Mouse (Mus musculus) cerebellum, adult 11 months (tissue): Measurements from ENCODE around the gene Lysmd2.
"Not testable (repeated sequence)": the region's sequence is repeated elsewhere in the genome, so short reads cannot be mapped to it uniquely, and the experiment has no call there.

Source experiments
- DNase-seq: peaks from one replicate; pipeline ENCODE4 v3.0.0; 2022

Gene Lysmd2

DNA sequence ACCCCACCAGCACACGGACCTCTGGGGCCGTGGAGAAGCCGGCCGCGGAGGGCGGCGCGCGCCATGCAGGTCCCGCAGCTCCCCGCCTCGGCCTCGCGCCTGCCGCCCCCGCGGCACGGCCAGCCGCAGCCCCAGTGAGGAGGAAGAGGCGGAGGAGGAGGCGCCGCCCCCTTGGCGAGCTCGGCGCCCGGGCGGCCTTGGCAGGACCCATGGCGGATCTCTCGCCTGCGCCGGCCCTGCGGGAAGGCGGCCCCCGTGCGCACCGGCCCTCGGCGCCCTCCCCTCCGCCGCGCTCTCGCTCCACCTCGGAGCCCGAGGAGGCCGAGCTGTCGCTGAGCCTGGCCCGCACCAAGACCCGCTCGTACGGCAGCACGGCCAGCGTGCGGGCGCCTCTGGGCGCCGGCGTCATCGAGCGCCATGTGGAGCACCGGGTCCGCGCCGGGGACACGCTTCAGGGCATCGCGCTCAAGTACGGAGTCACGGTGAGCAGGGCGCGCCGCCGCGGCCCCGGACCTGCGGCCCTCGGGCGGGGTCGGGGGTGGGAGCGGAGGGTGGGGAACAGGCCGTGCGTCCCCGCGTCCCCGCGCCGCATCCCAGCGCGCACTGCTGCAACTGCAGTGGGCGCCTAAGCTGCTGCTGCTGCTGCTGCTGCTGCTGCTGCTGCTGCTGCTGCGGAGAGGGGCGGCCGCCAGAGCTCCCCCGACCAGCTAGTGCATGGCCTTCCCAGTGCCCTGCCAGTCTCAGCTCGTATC is at the start of gene Lysmd2:
Lysmd2 (plus strand) TSS at position 186 of the 752 bp plus-strand sequence.
- peak; percentile 81 for DNase-seq

DNA sequence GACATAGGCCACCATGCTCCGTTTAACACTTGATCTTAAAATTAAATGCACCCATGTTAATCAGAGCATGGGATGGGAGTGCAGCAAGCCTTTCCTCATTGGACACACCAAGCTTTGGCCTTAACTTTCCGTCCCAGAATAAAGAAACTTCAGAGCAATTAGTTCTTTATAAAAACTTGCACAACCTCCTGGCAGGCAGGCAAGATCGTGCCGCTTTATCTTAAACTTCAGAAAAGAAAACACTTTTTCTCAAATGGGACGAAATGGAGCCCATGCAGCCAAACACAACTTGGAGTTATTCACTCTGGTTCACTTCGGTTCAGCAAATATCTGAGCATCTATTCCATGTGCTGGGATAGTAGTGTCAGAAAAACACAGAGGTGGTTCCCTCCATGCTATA is 46.2 kb upstream of the Lysmd2 start:
- no peak for DNase-seq

DNA sequence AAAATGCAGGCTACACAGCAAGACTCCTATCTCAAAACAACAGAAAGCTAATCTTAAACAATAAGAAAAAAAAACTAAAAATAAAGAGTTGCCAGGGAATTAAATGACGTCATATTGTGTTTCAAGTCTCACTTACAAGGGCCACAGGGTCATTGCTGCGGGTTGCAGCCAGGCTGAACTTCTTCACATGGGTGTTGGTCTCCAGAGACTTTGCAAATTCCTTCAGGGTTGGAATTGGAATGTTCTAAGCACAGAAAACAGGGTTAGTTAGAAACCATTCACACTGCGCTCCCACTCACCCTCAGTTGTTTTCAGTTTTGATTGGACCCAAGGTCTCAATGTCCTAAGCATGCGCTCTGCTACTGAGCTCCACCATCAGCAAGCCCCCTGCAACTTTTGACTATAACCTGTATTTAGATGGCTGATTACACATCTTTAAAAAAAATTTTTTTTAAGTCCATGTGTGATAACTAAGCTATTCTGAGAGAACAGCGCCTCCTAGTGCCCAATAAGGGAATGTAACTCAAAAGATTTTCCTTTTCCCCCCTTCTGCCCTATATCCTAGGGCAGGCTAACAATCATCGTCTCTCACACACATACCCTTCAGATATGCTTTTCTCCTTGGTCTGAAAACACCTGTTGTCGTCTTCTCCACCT is 43.7 kb upstream of the Lysmd2 start:
- no peak for DNase-seq

GRCm38 (mm10) chr9:75589850-75590790 is 35.4 kb upstream of the Lysmd2 start:
- DNase-seq = no peak

DNA sequence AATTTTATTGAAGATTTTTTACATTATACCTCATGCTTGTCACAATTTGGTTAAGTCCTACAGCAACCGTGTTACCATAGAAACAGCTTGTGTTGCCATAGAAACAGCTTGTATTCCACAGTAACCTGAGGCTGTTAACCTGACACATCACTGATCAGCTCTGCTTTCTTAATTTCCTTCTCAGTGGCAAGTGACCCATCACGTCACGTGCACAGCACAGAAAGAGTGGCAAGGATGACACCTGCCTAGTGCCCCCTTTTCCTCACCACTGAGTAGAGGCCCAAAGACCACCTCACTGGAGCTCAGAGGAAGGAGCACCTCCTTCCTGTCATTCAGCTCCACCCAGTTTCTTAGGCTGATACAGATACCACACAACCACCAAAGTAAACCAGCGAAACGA is 32.1 kb upstream of the Lysmd2 start:
- DNase-seq = no peak

GRCm38 (mm10) chr9:75597036-75597435 is 28.5 kb upstream of the Lysmd2 start:
- peak; percentile 26 for DNase-seq

- DNase-seq = no peak
Observed at GRCm38 (mm10) chr9:75597596-75597995, 27.9 kb upstream of the Lysmd2 start.

DNA sequence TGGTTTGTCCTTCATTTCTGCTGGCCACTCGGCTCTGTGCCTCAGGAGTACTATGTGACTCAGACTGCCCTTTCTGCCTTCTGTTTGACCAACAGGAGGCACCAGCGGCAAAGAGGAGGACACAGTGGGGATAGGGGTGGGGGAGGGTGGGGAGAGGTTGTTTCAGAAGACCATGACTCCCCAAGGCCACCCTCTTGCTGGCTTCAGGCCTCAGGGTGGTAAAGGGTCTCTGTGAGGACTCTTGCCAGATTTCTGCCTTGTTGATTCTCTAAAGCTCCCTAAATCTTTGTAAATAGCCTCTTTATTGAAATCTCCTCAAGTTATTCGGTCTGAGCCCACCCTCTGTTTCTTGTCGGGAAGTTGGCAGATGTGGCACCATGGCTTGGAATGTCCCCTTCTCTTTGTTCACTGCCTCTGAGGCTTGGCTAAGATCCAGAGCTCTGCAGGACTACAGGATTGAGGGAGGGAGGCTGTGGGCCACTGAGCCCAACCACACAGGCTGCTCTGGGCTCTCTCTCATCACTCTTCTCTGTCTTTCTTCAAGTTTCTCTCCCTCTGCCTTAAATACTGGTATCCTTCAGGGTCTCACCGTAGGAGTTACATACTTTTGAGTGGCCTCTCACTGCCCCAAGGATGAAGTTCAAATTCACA is 26.2 kb upstream of the Lysmd2 start:
- DNase-seq = peak; percentile 46

- DNase-seq = peak; percentile 36
Observed at GRCm38 (mm10) chr9:75600166-75600934, 25.2 kb upstream of the Lysmd2 start.

GRCm38 (mm10) chr9:75601510-75601909 is 24.0 kb upstream of the Lysmd2 start:
- no peak for DNase-seq

GRCm38 (mm10) chr9:75607496-75607895 is 18.0 kb upstream of the Lysmd2 start:
- no peak for DNase-seq

DNA sequence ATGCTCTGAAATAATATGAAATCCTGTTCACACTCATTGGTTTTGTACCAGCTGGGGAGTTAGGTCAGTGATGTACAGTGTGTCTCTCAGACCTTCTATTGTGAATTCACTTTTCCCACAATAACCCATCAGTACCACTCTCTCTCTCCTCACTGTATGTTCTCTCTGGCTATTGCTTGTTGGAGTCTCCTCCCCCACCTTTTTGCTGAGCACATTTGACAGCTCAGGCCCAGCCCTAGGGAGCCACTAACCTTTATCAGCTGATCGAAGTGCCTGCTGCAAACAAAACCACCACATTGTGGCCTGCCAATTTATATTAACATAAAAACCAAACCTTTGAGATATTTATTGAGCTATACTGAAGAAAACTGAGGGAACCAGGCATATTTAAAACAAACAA is 16.0 kb upstream of the Lysmd2 start:
- no peak for DNase-seq

GRCm38 (mm10) chr9:75609965-75610364 is 15.6 kb upstream of the Lysmd2 start:
- DNase-seq = no peak

DNA sequence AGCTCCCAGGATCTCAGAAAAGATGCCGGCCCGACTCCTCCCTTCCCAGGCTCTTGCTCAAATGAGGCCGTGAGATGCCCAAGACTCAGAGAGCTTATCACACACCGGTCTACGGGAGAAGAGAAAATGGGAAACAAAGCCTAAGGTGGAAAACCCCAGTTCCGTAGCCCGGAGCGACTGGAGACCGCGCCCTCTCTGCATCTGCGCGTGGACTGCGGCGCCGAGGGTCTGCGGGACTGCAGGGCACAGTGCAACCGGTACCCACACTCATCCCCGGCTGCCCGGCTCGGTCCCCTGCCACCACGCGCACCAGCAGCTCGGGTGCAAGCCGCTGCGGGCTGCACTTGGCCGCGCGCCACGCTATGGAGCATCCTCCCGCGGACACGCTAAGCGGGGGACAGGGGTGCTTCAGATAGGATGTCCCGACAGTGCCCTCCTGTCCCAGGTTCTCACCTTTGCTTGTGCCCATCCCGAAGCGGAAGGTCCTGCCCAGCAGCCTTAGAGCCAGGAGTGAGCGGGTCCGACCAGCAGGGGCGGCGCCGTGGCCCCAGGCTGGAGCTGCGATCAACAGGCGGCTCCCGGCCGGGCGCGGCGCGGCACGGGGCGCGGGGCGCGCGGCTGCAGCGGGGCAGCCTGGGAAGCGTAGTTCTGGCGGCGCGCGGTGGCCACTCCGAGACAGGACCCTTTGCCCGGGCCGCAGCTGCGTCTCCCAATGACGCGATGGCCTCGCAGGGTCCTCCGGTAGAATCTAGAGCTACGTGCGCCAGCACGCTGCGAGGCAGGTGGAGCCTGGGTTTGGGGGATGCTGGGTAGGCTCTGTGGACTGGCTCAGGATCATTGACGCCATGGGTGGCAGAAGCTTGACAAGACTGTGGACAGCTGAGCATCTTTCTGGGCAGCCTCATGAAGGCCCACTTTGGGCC is 14.7 kb upstream of the Lysmd2 start, which contains the start of gene Tmod2:
Tmod2 (minus strand) TSS at position 755 of the 923 bp plus-strand sequence.
- peak; percentile 82 for DNase-seq

GRCm38 (mm10) chr9:75616560-75616959 is 9.0 kb upstream of the Lysmd2 start:
- DNase-seq = no peak

DNA sequence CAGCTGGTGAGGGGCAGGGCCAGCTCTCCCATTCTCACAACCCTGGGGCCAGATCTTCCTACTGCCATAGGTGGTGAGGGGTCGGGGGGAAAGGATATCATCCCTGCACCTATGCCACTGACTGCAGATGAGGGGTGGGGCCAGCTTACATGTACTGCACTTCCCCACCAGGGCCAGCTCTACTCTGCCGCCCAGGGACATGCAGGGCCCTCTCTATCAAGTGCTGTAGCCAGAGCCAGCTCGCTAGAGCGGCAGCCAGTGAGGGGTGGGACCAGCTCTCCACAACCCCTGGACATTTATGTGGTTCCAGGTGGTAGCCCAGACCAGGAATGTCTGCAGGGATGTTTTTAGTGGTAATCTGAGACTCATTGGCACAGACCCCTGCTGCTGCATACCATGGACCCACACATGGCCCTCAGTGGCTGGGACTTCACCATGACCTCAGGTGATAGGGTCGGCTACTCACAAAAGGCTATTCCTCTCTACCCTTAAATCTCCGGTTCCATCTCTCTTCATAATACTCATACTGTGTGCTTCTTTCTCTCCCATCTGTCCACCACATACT is 6.6 kb upstream of the Lysmd2 start:
- DNase-seq = no peak

GRCm38 (mm10) chr9:75619761-75620160 is 5.8 kb upstream of the Lysmd2 start:
- not testable (repeated sequence) for DNase-seq

DNA sequence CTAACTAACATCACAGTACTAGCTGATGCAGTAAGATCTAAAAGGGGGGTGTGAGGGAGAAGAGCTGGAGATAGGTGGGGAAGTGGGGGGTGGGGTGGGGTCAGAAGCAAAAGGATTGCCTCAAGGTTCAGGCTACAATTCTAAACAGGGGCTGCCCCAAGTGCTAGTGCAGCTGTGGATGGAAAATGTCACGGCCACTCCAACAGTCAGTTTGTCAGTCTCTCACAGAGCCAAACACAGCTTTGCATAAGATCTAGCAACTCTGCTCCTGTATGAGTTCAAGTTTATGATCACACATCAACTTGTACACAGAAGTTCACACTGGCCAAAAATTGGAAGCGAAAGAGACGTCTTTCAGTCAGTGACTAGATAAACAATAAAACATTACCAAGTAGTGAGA is 4.1 kb upstream of the Lysmd2 start:
- no peak for DNase-seq

DNA sequence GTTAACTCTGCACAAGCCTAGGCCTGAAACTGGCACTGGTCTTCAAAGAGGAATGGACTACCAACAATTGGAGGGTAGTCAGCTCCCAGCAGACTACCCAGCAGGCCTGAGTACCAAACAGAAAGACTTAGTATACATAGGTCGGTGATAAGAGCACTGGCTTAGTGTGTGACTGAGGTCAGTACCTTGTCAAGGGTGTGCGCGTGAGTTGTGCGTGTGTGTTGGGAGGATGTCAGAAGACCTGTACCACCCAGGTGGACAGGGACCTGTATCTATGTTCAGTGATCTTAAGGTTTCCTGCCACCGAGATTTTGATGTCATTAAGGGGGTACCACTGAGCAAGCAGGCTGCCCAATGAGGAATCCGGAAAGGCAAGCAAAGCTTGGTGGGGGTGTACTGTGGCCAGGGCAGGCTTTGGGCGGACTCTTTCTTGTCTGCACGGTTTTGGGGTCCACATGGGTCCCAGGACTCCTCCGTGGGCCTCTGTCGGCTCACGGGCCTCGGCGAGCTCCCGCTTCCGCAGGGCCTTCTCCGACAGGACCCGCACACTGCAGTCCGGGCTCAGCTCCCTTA is 472 bp upstream of the Lysmd2 start:
- DNase-seq = no peak

DNA sequence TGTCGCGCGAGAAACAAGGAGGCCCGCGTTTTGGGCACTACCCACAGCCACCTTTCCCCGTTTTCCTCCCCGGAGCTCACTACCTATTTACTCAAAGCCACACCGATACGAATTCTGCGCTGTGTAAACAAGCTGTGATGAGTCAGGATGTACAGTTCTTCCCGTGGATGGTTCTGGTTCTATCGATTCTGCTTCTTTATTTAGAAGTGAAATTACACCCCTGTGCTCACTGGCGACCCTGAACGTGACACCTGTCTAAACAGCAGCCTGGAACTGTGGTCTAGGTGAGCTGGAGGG is 715 bp downstream of the Lysmd2 start:
- DNase-seq = no peak
